Mouse (Mus musculus): ENCODE measurements at regions not wholly inside any gene's neighbourhood (a gene's known extent, or its start where the extent isn't known, plus 50 kb on each side); places are given as distances from the start of the nearest gene placed in this dataset.

GRCm38 (mm10) chr11:63482593-63482992, 353.8 kb downstream of the Pmp22 start:
- no peak for TF ChIP-seq TCF12 (IDR thresholded peaks at IDR 0.05; ENCODE audit: insufficient read depth, poor library complexity, severe bottlenecking)
- TF ChIP-seq MYOD1 (IDR thresholded peaks at IDR 0.05; ENCODE audit: control insufficient read depth in 1 of 3, insufficient read length in 2 of 3, low read depth in 2 of 3) = no peak
- no peak for TF ChIP-seq MAX (IDR thresholded peaks at IDR 0.05; ENCODE audit: low read depth)
- TF ChIP-seq SRF (IDR thresholded peaks at IDR 0.05; ENCODE audit: control insufficient read depth, insufficient read length, low read depth) = no peak
- TF ChIP-seq POLR2A (IDR thresholded peaks at IDR 0.05; ENCODE audit: insufficient read length, low read depth) = no peak
- no peak for TF ChIP-seq TCF3 (IDR thresholded peaks at IDR 0.05; ENCODE audit: insufficient read length, low read depth)
- TF ChIP-seq REST (IDR thresholded peaks at IDR 0.05; ENCODE audit: insufficient read depth, insufficient read length) = no peak
- no peak for TF ChIP-seq E2F4 (IDR thresholded peaks at IDR 0.05; ENCODE audit: insufficient read depth)
- no peak for TF ChIP-seq USF1 (IDR thresholded peaks at IDR 0.05; ENCODE audit: low read depth)
- no peak for TF ChIP-seq CEBPB (IDR thresholded peaks at IDR 0.05; ENCODE audit: insufficient read depth, poor library complexity, severe bottlenecking)
- TF ChIP-seq POLR2AphosphoS2 (IDR thresholded peaks at IDR 0.05; ENCODE audit: insufficient read length, low read depth) = no peak
- no peak for TF ChIP-seq MYOG (IDR thresholded peaks at IDR 0.05; ENCODE audit: control insufficient read depth in 1 of 3, insufficient read depth in 1 of 3, insufficient read length in 2 of 3, low read depth in 2 of 3)
- H3ac ChIP-seq (ENCODE audit: control insufficient read depth, insufficient read length) = no peak overlapping the region
- no peaks in the 10 kb centered on the region for H3K79me2 ChIP-seq (ENCODE audit: control insufficient read depth, insufficient read depth)
- H3K4me2 ChIP-seq (ENCODE audit: low read depth) = no peak overlapping the region
- H3K27me3 ChIP-seq (ENCODE audit: control insufficient read depth, insufficient read depth, insufficient read length) = no peaks in the 10 kb centered on the region
- no peaks in the 10 kb centered on the region for H3K36me3 ChIP-seq (ENCODE audit: control insufficient read depth, insufficient read depth)
- H3K4me3 ChIP-seq = no peak overlapping the region

- H3K4me3 ChIP-seq = no peak overlapping the region
- no peak overlapping the region for H3K4me2 ChIP-seq (ENCODE audit: low read depth)
- H3K36me3 ChIP-seq (ENCODE audit: control insufficient read depth, insufficient read depth) = no peaks in the 10 kb centered on the region
- H3ac ChIP-seq (ENCODE audit: control insufficient read depth, insufficient read length) = no peak overlapping the region
- TF ChIP-seq POLR2A (IDR thresholded peaks at IDR 0.05; ENCODE audit: insufficient read length, low read depth) (no peak), TCF12 (IDR thresholded peaks at IDR 0.05; ENCODE audit: insufficient read depth, poor library complexity, severe bottlenecking) (no peak), TCF3 (IDR thresholded peaks at IDR 0.05; ENCODE audit: insufficient read length, low read depth) (no peak), E2F4 (IDR thresholded peaks at IDR 0.05; ENCODE audit: insufficient read depth) (no peak), POLR2AphosphoS2 (IDR thresholded peaks at IDR 0.05; ENCODE audit: insufficient read length, low read depth) (no peak), CEBPB (IDR thresholded peaks at IDR 0.05; ENCODE audit: insufficient read depth, poor library complexity, severe bottlenecking) (no peak), USF1 (IDR thresholded peaks at IDR 0.05; ENCODE audit: low read depth) (no peak), REST (IDR thresholded peaks at IDR 0.05; ENCODE audit: insufficient read depth, insufficient read length) (no peak), MAX (IDR thresholded peaks at IDR 0.05; ENCODE audit: low read depth) (no peak), MYOD1 (IDR thresholded peaks at IDR 0.05; ENCODE audit: control insufficient read depth in 1 of 3, insufficient read length in 2 of 3, low read depth in 2 of 3) (no peak), SRF (IDR thresholded peaks at IDR 0.05; ENCODE audit: control insufficient read depth, insufficient read length, low read depth) (no peak), MYOG (IDR thresholded peaks at IDR 0.05; ENCODE audit: control insufficient read depth in 1 of 3, insufficient read depth in 1 of 3, insufficient read length in 2 of 3, low read depth in 2 of 3) (no peak)
- no peaks in the 10 kb centered on the region for H3K79me2 ChIP-seq (ENCODE audit: control insufficient read depth, insufficient read depth)
- H3K27me3 ChIP-seq (ENCODE audit: control insufficient read depth, insufficient read depth, insufficient read length) = no peaks in the 10 kb centered on the region
Measured at GRCm38 (mm10) chr11:63487203-63487602, 358.4 kb downstream of the Pmp22 start.

- no peaks in the 10 kb centered on the region for H3K27me3 ChIP-seq (ENCODE audit: control insufficient read depth, insufficient read depth, insufficient read length)
- H3K79me2 ChIP-seq (ENCODE audit: control insufficient read depth, insufficient read depth) = no peaks in the 10 kb centered on the region
- no peak overlapping the region for H3ac ChIP-seq (ENCODE audit: control insufficient read depth, insufficient read length)
- H3K4me3 ChIP-seq = no peak overlapping the region
- no peak overlapping the region for H3K4me2 ChIP-seq (ENCODE audit: low read depth)
- TF ChIP-seq TCF3 (IDR thresholded peaks at IDR 0.05; ENCODE audit: insufficient read length, low read depth) = no peak
- no peak for TF ChIP-seq CEBPB (IDR thresholded peaks at IDR 0.05; ENCODE audit: insufficient read depth, poor library complexity, severe bottlenecking)
- no peak for TF ChIP-seq E2F4 (IDR thresholded peaks at IDR 0.05; ENCODE audit: insufficient read depth)
- TF ChIP-seq REST (IDR thresholded peaks at IDR 0.05; ENCODE audit: insufficient read depth, insufficient read length) = no peak
- no peak for TF ChIP-seq POLR2AphosphoS2 (IDR thresholded peaks at IDR 0.05; ENCODE audit: insufficient read length, low read depth)
- H3K36me3 ChIP-seq (ENCODE audit: control insufficient read depth, insufficient read depth) = no peaks in the 10 kb centered on the region
Measured at GRCm38 (mm10) chr11:63502181-63502580, 373.4 kb downstream of the Pmp22 start.

GRCm38 (mm10) chr11:63507387-63507786, 378.6 kb downstream of the Pmp22 start:
- Histone ChIP-seq H3K79me2 (ENCODE audit: control insufficient read depth, insufficient read depth) (no peaks in the 10 kb centered on the region), H3K4me3 (no peak overlapping the region), H3K27me3 (ENCODE audit: control insufficient read depth, insufficient read depth, insufficient read length) (no peaks in the 10 kb centered on the region), H3K36me3 (ENCODE audit: control insufficient read depth, insufficient read depth) (no peaks in the 10 kb centered on the region), H3ac (ENCODE audit: control insufficient read depth, insufficient read length) (no peak overlapping the region), H3K4me2 (ENCODE audit: low read depth) (no peak overlapping the region)
- TF ChIP-seq CEBPB (IDR thresholded peaks at IDR 0.05; ENCODE audit: insufficient read depth, poor library complexity, severe bottlenecking) = peak; percentile 84
- TF ChIP-seq USF1 (IDR thresholded peaks at IDR 0.05; ENCODE audit: low read depth) = no peak
- TF ChIP-seq TCF3 (IDR thresholded peaks at IDR 0.05; ENCODE audit: insufficient read length, low read depth) = no peak

GRCm38 (mm10) chr11:63508727-63509126, 379.9 kb downstream of the Pmp22 start:
- TF ChIP-seq E2F4 (IDR thresholded peaks at IDR 0.05; ENCODE audit: insufficient read depth) = no peak
- no peak for TF ChIP-seq TCF3 (IDR thresholded peaks at IDR 0.05; ENCODE audit: insufficient read length, low read depth)
- no peak for TF ChIP-seq CEBPB (IDR thresholded peaks at IDR 0.05; ENCODE audit: insufficient read depth, poor library complexity, severe bottlenecking)
- TF ChIP-seq POLR2AphosphoS2 (IDR thresholded peaks at IDR 0.05; ENCODE audit: insufficient read length, low read depth) = no peak
- no peak for TF ChIP-seq POLR2A (IDR thresholded peaks at IDR 0.05; ENCODE audit: insufficient read length, low read depth)
- no peak for TF ChIP-seq MYOG (IDR thresholded peaks at IDR 0.05; ENCODE audit: control insufficient read depth in 1 of 3, insufficient read depth in 1 of 3, insufficient read length in 2 of 3, low read depth in 2 of 3)
- Histone ChIP-seq H3K79me2 (ENCODE audit: control insufficient read depth, insufficient read depth) (no peaks in the 10 kb centered on the region), H3K27me3 (ENCODE audit: control insufficient read depth, insufficient read depth, insufficient read length) (no peaks in the 10 kb centered on the region), H3K4me3 (no peak overlapping the region), H3ac (ENCODE audit: control insufficient read depth, insufficient read length) (no peak overlapping the region), H3K4me2 (ENCODE audit: low read depth) (no peak overlapping the region), H3K36me3 (ENCODE audit: control insufficient read depth, insufficient read depth) (no peaks in the 10 kb centered on the region)

All from myocyte (in vitro differentiated cells).